Mouse (Mus musculus) embryo, embryonic 9.5 days (tissue): ENCODE measurements around the gene Syt3.

ENCODE experiments used
- DNase-seq: peaks from one replicate; pipeline ENCODE4 v3.0.0-alpha.2; 2017; ENCODE audit errors: extremely low spot score

Gene Syt3

DNA sequence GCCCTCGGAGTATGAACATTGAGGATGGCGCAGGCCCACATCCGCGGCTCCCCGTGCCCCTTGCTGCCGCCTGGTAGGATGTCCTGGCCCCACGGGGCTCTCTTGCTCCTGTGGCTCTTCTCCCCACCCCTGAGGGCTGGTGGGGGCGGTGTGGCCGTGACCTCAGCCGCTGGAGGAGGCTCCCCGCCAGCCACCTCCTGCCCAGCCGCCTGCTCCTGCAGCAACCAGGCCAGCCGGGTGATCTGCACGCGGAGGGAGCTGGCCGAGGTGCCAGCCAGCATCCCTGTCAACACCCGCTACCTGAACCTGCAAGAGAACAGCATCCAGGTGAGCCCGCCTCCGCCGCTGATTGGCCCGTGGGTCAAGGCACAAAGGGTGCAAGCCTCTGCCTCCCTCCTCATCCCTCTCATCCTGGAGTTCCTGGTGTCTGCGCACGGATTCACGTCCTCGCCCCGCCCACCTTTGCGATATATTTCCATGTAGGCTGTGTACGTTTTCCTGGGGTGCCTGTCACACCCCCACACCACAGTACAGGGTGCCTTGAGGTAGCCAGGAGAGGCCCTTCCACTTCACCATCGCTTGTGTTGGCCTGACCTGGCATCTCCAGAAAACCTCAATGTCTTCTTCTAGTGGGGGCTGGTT, 61.1 kb downstream of the Syt3 start:
- DNase-seq: no peak

DNA sequence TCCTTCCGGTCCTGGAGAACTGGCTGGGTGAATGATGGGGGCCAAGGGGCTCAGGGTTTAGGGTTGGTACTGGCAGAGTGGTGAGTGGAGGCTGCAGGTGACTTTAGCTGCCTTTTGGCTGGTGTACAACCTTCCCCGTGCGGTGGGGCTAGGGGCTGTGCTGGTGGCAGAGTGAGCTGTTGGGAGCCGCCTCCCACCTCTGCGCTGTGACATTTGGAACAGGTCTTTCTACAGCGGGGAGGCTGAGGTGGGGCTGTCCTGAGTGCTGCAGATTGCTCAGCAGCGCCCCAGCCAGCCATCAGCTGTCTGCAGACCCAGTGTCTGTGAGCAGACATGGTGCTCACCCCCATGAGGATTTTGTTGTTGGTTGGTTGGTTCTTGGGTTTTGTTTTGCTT, 61.6 kb downstream of the Syt3 start:
- no peak for DNase-seq

DNA sequence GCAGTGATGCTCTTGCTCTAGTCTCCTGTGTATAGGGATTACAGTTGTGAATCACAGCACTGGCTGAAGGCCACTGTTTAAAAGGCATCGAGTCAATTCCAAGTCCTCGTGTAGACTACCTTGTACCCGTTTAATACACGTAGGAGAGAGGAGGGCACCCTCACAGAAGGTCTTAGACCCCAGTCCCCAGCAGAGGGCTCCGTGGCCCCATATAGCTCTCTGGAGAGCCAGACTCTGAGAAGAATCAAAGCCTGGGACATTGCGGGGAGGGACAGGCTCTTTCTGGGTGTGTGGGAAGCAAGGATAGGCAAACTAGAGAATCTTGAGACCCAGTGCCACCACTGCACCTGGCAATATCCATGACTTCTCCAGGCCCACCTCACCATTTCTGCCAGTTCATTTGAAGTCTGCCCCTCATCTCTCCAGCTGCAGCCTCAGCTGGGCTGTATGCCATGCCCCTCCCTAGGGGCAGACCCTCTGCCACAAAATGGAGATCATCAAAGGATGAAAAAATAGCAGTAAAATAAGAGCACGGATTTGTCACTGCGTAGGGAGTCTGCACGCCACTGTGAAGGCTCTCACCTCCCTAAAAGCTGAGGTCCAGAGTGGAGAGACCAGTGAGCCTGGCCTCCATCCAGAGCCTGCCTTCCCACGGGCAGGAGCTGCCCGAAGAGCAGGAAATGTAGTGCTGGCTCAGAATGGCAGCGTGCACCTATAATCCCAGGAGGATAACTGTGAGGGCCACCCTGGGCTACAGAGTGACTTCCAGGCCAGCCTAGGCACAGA, 62.4 kb downstream of the Syt3 start:
- DNase-seq: no peak
